In the genomic region with DNA sequence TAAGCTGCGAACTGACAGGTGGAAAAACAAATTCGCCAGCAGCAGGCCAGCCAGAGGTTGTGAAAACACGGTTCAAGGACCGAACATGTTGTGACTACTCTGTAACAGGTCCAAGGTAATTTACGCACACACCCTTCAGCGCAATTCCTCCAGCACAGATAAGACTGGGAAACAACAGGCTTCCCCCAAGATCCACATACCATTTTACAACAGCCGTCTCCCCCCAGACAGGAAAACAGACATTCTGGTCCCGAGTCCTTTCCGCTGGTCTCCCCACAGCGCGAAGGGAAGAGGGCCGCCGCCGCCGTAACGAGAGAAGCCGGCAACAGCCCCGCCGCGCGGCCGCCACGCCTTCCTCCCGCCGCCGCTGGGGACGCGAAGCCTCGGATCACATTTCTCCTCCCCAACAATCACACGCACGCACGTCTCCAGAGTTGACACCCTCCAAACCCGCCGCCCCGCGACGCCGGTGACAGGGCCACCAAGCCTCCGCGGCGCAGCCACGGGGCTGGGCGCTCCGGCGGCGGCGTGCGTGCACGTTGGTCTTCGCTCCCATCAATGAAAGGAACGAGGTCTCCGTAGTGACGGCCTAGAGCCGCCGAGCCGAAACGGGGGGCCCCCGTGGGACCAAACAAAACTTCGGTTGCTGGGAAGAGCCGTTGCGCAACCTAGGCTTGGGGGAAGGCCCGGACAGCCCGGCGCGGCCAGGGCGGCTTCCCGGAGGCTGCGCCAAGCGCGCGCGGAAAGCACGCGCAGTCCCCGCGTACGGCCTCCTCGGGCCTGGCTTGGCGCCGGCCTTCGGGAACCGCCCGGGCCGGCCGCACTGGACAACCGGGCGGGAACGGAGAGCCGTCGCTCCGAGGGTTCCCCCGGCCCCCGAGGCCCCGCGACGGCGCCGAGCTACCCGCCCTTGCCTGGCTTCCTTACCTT, we compare ENCODE assay signal across 8 mouse cellular contexts. TPM values are rescaled to one million over a fixed set of nuclear protein-coding genes. Genes with fewer than 3 reads are reported as not detected.
DNase-seq lines count a peak whose midpoint lies in the region; ATAC-seq and TF ChIP-seq lines count a peak whose summit lies in the region.

No protein-coding gene starts in this region.

- peak; percentile 53 for ATAC-seq in heart, embryonic 11.5 days (replicated peaks; ENCODE audit: insufficient number of reproducible peaks, low FRiP score, low TSS enrichment)
- peak; percentile 69 for ATAC-seq in kidney, postnatal 0 days (replicated peaks; ENCODE audit: low FRiP score, low read depth)
- peak; percentile 69 for ATAC-seq in monocyte, adult 5-6 weeks (replicated peaks; ENCODE audit: insufficient number of reproducible peaks, low FRiP score, low TSS enrichment, poor library complexity, severe bottlenecking)

- peaks cover 8% of the 10 kb centered on the region; the same call in 1 of the 2 replicates for H3K27me3 ChIP-seq in erythroblast, embryonic 14.5 days (ENCODE audit: control insufficient read depth)
- no peaks in the 10 kb centered on the region for H3K27me3 ChIP-seq in heart, embryonic 11.5 days (ENCODE audit: control insufficient read depth, insufficient read depth, low read length)
- no peaks in the 10 kb centered on the region for H3K27me3 ChIP-seq in kidney, postnatal 0 days (ENCODE audit: insufficient read depth, low read length)
- no peaks in the 10 kb centered on the region for H3K27me3 ChIP-seq in liver, adult 2 months (ENCODE audit: control insufficient read depth, insufficient read depth, low read length)
- no peaks in the 10 kb centered on the region for H3K27me3 ChIP-seq in splenic B cell, adult 2 months (ENCODE audit: control insufficient read depth, insufficient read depth, low read length, poor library complexity, severe bottlenecking)

- H3K9me3 ChIP-seq in erythroblast, embryonic 14.5 days (ENCODE audit: control insufficient read depth, low read length) = no peaks in the 10 kb centered on the region
- H3K9me3 ChIP-seq in heart, embryonic 11.5 days (replicated peaks; ENCODE audit: control insufficient read depth, low read length) = no peaks in the 10 kb centered on the region
- H3K9me3 ChIP-seq in kidney, postnatal 0 days (replicated peaks; ENCODE audit: low read length) = no peaks in the 10 kb centered on the region

- H3K9ac ChIP-seq in heart, embryonic 11.5 days (ENCODE audit: low read depth, low read length) = peak overlapping the region; percentile 100
- H3K9ac ChIP-seq in kidney, postnatal 0 days (ENCODE audit: low read depth, low read length) = peak overlapping the region; percentile 100
- H3K9ac ChIP-seq in liver, adult 2 months (ENCODE audit: low read depth, low read length) = peak overlapping the region; percentile 100

- DNase-seq in CD4-positive, CD25-positive, alpha-beta regulatory T cell, adult 2 months (ENCODE audit: low read depth, low spot score) = peak; percentile 87
- peak; percentile 91 for DNase-seq in brain, embryonic 14.5 days (ENCODE audit: low read depth)
- peak; percentile 91 for DNase-seq in kidney, postnatal 0 days (ENCODE audit: low spot score)
- peak; percentile 98 for DNase-seq in liver, adult 2 months (ENCODE audit: extremely low read depth, low read depth, low spot score)
- peak; percentile 82 for DNase-seq in splenic B cell, adult 2 months (ENCODE audit: low read depth, low spot score)

- TF ChIP-seq CTCF in brain, embryonic 14.5 days (IDR thresholded peaks at IDR 0.05; ENCODE audit: borderline replicate concordance, extremely low read depth, insufficient read depth, insufficient read length) = peak; percentile 13; the same call in 1 of the 2 replicates
- peak; percentile 48; the same call in 1 of the 2 replicates for TF ChIP-seq CTCF in kidney, postnatal 0 days (IDR thresholded peaks at IDR 0.05; ENCODE audit: low read depth)
- TF ChIP-seq CTCF in liver, adult 2 months (IDR thresholded peaks at IDR 0.05; ENCODE audit: low read depth, low read length) = peak; percentile 6; the same call in 1 of the 2 replicates

- WGBS in heart, embryonic 11.5 days (ENCODE audit: insufficient replicate concordance) = under 1% methylated on average over 75 of the region's 99 CpGs
- WGBS in kidney, postnatal 0 days = under 1% methylated on average over 97 of the region's 99 CpGs
- under 1% methylated on average over 98 of the region's 99 CpGs for WGBS in liver, adult 2 months

- peak overlapping the region; percentile 94 for H3K4me3 ChIP-seq in erythroblast, embryonic 14.5 days (replicated peaks)
- peak overlapping the region; percentile 89 for H3K4me3 ChIP-seq in heart, embryonic 11.5 days (ENCODE audit: low read depth, low read length)
- peak overlapping the region; percentile 98 for H3K4me3 ChIP-seq in kidney, postnatal 0 days (replicated peaks; ENCODE audit: low read depth, low read length)
- peak overlapping the region; percentile 100 for H3K4me3 ChIP-seq in liver, adult 2 months (ENCODE audit: insufficient read depth, low read depth, low read length)

- H3K4me2 ChIP-seq in heart, embryonic 11.5 days = peak overlapping the region; percentile 72
- peak overlapping the region; percentile 66 for H3K4me2 ChIP-seq in kidney, postnatal 0 days (ENCODE audit: low read length)

- peaks cover 32% of the 10 kb centered on the region for H3K4me1 ChIP-seq in erythroblast, embryonic 14.5 days (ENCODE audit: control insufficient read depth)
- peaks cover 21% of the 10 kb centered on the region for H3K4me1 ChIP-seq in heart, embryonic 11.5 days (ENCODE audit: control insufficient read depth, insufficient read depth, low read length)
- H3K4me1 ChIP-seq in kidney, postnatal 0 days (replicated peaks; ENCODE audit: insufficient read depth, low read length) = peaks cover 21% of the 10 kb centered on the region; the same call in 1 of the 2 replicates
- H3K4me1 ChIP-seq in liver, adult 2 months (ENCODE audit: control insufficient read depth, insufficient read depth, low read length) = peaks cover 19% of the 10 kb centered on the region

- H3K27ac ChIP-seq in heart, embryonic 11.5 days (ENCODE audit: low read depth, low read length) = peak overlapping the region; percentile 100
- peak overlapping the region; percentile 100 for H3K27ac ChIP-seq in kidney, postnatal 0 days
- peak overlapping the region; percentile 98 for H3K27ac ChIP-seq in liver, adult 2 months (replicated peaks; ENCODE audit: insufficient read depth, low read depth, low read length)

- TF ChIP-seq POLR2A in brain, embryonic 14.5 days (IDR thresholded peaks at IDR 0.05; ENCODE audit: borderline replicate concordance, extremely low read depth, insufficient read depth, insufficient read length, poor library complexity, severe bottlenecking) = peak; percentile 59; the same call in 1 of the 2 replicates
- peak; percentile 42; the same call in 1 of the 2 replicates for TF ChIP-seq POLR2A in liver, adult 2 months (IDR thresholded peaks at IDR 0.05; ENCODE audit: extremely low read depth, insufficient read depth, low read length)

- peaks cover 13% of the 10 kb centered on the region for H3K79me2 ChIP-seq in liver, adult 2 months (ENCODE audit: control insufficient read depth, insufficient read depth, low read length)

- no peaks in the 10 kb centered on the region; the same call in 1 of the 2 replicates for H3K36me3 ChIP-seq in erythroblast, embryonic 14.5 days (ENCODE audit: control insufficient read depth)
- H3K36me3 ChIP-seq in heart, embryonic 11.5 days (ENCODE audit: control insufficient read depth, insufficient read depth, low read length) = no peaks in the 10 kb centered on the region
- H3K36me3 ChIP-seq in kidney, postnatal 0 days (ENCODE audit: insufficient read depth, low read length) = no peaks in the 10 kb centered on the region
- H3K36me3 ChIP-seq in liver, adult 2 months (ENCODE audit: control insufficient read depth, insufficient read depth, low read length) = no peaks in the 10 kb centered on the region
- H3K36me3 ChIP-seq in splenic B cell, adult 2 months (ENCODE audit: control insufficient read depth, insufficient read depth, low read length, poor library complexity, severe bottlenecking) = no peaks in the 10 kb centered on the region

RNA-seq across cellular contexts. Expression of gene Hipk3, which starts 1.0 kb away (rescaled TPM):
- 12.2 and 19.1 TPM in 2 replicates for polyA plus RNA-seq in brain, embryonic 14.5 days (2012; rRNA removed)
- 0.23 and 0.31 TPM in 2 replicates for polyA plus RNA-seq in erythroblast, embryonic 14.5 days (2012)
- polyA plus RNA-seq in heart, embryonic 11.5 days (2014; fragmentation: Nextera tagmentation; extraction: Ambion mirVana) = 48.1 and 61.9 TPM in 2 replicates
- 11.7 and 13.8 TPM in 2 replicates for polyA plus RNA-seq in kidney, postnatal 0 days (2015; fragmentation: Nextera tagmentation; extraction: Ambion mirVana)
- total RNA-seq in liver, adult 2 months (2014; rRNA removed) = 41.0 and 52.2 TPM in 2 replicates
- polyA plus RNA-seq in liver, adult 2 months (2012; rRNA removed) = 14.9 and 17.9 TPM in 2 replicates
- total RNA-seq in monocyte, adult 5-6 weeks (2017) = 48.7 to 59.8 TPM (median 57.8 TPM) in 3 replicates

Comparison
In these comparisons a context has a peak if more than half of its experiments do, and no peak if none do; other contexts are left out.
1. Peak in every context shown above with its lines: DNase-seq, ATAC-seq, H3K4me3 ChIP-seq and H3K27ac ChIP-seq.